Mouse (Mus musculus) MEL (cell line): ENCODE data around the gene 1700092M07Rik. TPM values are rescaled to one million over a fixed set of nuclear protein-coding genes. Genes with fewer than 3 reads are reported as not detected.

Experiments
- DNase-seq: peaks from one replicate; pipeline ENCODE4 v3.0.0; 2011; ENCODE audit warnings: low read depth, low spot score
- H3K27ac ChIP-seq: 2 replicates; pipeline ENCODE4 v1.5.1; 2012; ENCODE audit warnings: low read depth, mild to moderate bottlenecking, control low read depth, low read length, moderate library complexity; ENCODE audit not compliant: control insufficient read depth
- H3K27me3 ChIP-seq, 2 experiments: fragments of 150-350 bp in 1 of 2; sonication (generic) in 1 of 2; 2 replicates each; pipeline ENCODE4 v1.6.1; 2012; ENCODE audit warnings: low read length in 2 of 2, mild to moderate bottlenecking in 2 of 2, improper control_type of control experiment in 1 of 2, moderate library complexity in 1 of 2; ENCODE audit not compliant: insufficient read depth in 2 of 2, control insufficient read depth in 1 of 2
- H3K36me3 ChIP-seq, 2 experiments: 2 replicates each; pipeline ENCODE4 v1.6.1; 2012 to 2014; ENCODE audit warnings: low read length in 2 of 2, improper control_type of control experiment in 1 of 2, inconsistent platforms in 1 of 2, mild to moderate bottlenecking in 1 of 2; ENCODE audit not compliant: insufficient read depth in 2 of 2, control insufficient read depth in 1 of 2
- H3K4me1 ChIP-seq, 2 experiments: fragments of 150-350 bp in 1 of 2; sonication (generic) in 1 of 2; 2 replicates each; pipeline ENCODE4 v1.6.1; 2012; ENCODE audit warnings: low read length in 2 of 2, improper control_type of control experiment in 1 of 2, mild to moderate bottlenecking in 1 of 2; ENCODE audit not compliant: insufficient read depth in 2 of 2, control insufficient read depth in 1 of 2
- H3K4me3 ChIP-seq, 2 experiments: fragments of 150-350 bp in 1 of 2; sonication (generic) in 1 of 2; 2 replicates each; pipeline ENCODE4 v1.5.1; 2012; ENCODE audit warnings: low read depth in 2 of 2, low read length in 2 of 2, mild to moderate bottlenecking in 2 of 2, moderate library complexity in 2 of 2, control low read depth in 1 of 2, improper control_type of control experiment in 1 of 2; ENCODE audit not compliant: control insufficient read depth in 1 of 2, insufficient read depth in 1 of 2
- H3K79me2 ChIP-seq: 2 replicates; pipeline ENCODE4 v1.6.1; 2012; ENCODE audit warnings: mild to moderate bottlenecking, low read length, moderate library complexity; ENCODE audit not compliant: control insufficient read depth, poor library complexity, insufficient read depth
- H3K9ac ChIP-seq: 2 replicates; pipeline ENCODE4 v1.6.1; 2012; ENCODE audit warnings: low read depth, mild to moderate bottlenecking, control low read depth, low read length, moderate library complexity; ENCODE audit not compliant: control insufficient read depth, poor library complexity, severe bottlenecking
- H3K9me3 ChIP-seq: fragments of 150-350 bp; sonication (generic); replicated peaks from 2 replicates; pipeline ENCODE4 v1.6.1; 2012; ENCODE audit warnings: mild to moderate bottlenecking, low read length, improper control_type of control experiment, moderate library complexity; ENCODE audit not compliant: insufficient read depth
- CHD1 ChIP-seq: IDR thresholded peaks from 2 replicates; pipeline ENCODE4 v1.6.1; 2012; ENCODE audit warnings: low read depth, mild to moderate bottlenecking, inconsistent platforms, low read length, improper control_type of control experiment
- CHD2 ChIP-seq: IDR thresholded peaks from 2 replicates; pipeline ENCODE4 v1.6.1; 2011; ENCODE audit warnings: low read length, improper control_type of control experiment
- E2F4 ChIP-seq: IDR thresholded peaks from 2 replicates; pipeline ENCODE4 v1.6.1; 2011; ENCODE audit warnings: low read depth, low read length, improper control_type of control experiment, borderline replicate concordance
- ELF1 ChIP-seq: IDR thresholded peaks from 2 replicates; pipeline ENCODE4 v1.6.1; 2014; ENCODE audit warnings: low read depth, mild to moderate bottlenecking, inconsistent platforms, low read length, improper control_type of control experiment, moderate library complexity
- EP300 ChIP-seq, 2 experiments: IDR thresholded peaks; 2 replicates each; pipeline ENCODE4 v1.6.1; 2011; ENCODE audit warnings: improper control_type of control experiment in 2 of 2, low read length in 2 of 2, low read depth in 1 of 2, mild to moderate bottlenecking in 1 of 2
- ETS1 ChIP-seq: IDR thresholded peaks from 2 replicates; pipeline ENCODE4 v1.6.1; 2012; ENCODE audit warnings: low read depth, mild to moderate bottlenecking, inconsistent platforms, low read length, improper control_type of control experiment, moderate library complexity
- GABPA ChIP-seq: IDR thresholded peaks from 2 replicates; pipeline ENCODE4 v1.6.1; 2012; ENCODE audit warnings: low read depth, mild to moderate bottlenecking, inconsistent platforms, low read length, improper control_type of control experiment, moderate library complexity
- GATA1 ChIP-seq: IDR thresholded peaks from 2 replicates; pipeline ENCODE4 v1.6.1; 2011; ENCODE audit warnings: low read depth, low read length, improper control_type of control experiment
- HCFC1 ChIP-seq: IDR thresholded peaks from 2 replicates; pipeline ENCODE4 v1.6.1; 2012; ENCODE audit warnings: low read depth, mild to moderate bottlenecking, inconsistent platforms, low read length, improper control_type of control experiment, moderate library complexity
- JUND ChIP-seq: IDR thresholded peaks from 2 replicates; pipeline ENCODE4 v1.6.1; 2011; ENCODE audit warnings: low read depth, mild to moderate bottlenecking, improper control_type of control experiment, low read length
- MAFK ChIP-seq: IDR thresholded peaks from 2 replicates; pipeline ENCODE4 v1.6.1; 2011; ENCODE audit warnings: low read depth, mild to moderate bottlenecking, low read length, improper control_type of control experiment, borderline replicate concordance
- MAX ChIP-seq: IDR thresholded peaks from 2 replicates; pipeline ENCODE4 v1.6.1; 2011; ENCODE audit warnings: low read length, improper control_type of control experiment
- MEF2A ChIP-seq: IDR thresholded peaks from 2 replicates; pipeline ENCODE4 v1.6.1; 2014; ENCODE audit warnings: low read depth, mild to moderate bottlenecking, inconsistent platforms, low read length, improper control_type of control experiment; ENCODE audit not compliant: poor library complexity, insufficient replicate concordance, severe bottlenecking; ENCODE audit errors: extremely low read depth
- MXI1 ChIP-seq: IDR thresholded peaks from 2 replicates; pipeline ENCODE4 v1.6.1; 2011; ENCODE audit warnings: mild to moderate bottlenecking, low read depth, low read length, improper control_type of control experiment
- MYB ChIP-seq: IDR thresholded peaks from 2 replicates; pipeline ENCODE4 v1.6.1; 2011; ENCODE audit warnings: mild to moderate bottlenecking, low read depth, low read length, improper control_type of control experiment
- MYC ChIP-seq: IDR thresholded peaks from 2 replicates; pipeline ENCODE4 v1.6.1; 2011; ENCODE audit warnings: low read depth, mild to moderate bottlenecking, low read length, improper control_type of control experiment, moderate library complexity
- NELFE ChIP-seq: IDR thresholded peaks from 2 replicates; pipeline ENCODE4 v1.6.1; 2011; ENCODE audit warnings: low read depth, low read length, improper control_type of control experiment
- NRF1 ChIP-seq: IDR thresholded peaks from 2 replicates; pipeline ENCODE4 v1.6.1; 2014; ENCODE audit warnings: low read depth, mild to moderate bottlenecking, inconsistent platforms, low read length, improper control_type of control experiment, moderate library complexity; ENCODE audit not compliant: poor library complexity, insufficient read depth, severe bottlenecking
- POLR2AphosphoS5 ChIP-seq: IDR thresholded peaks from 2 replicates; pipeline ENCODE4 v1.6.1; 2012; ENCODE audit warnings: low read depth, borderline replicate concordance, mild to moderate bottlenecking, inconsistent platforms, low read length, moderate library complexity, mixed read lengths
- RCOR1 ChIP-seq: IDR thresholded peaks from 2 replicates; pipeline ENCODE4 v1.6.1; 2012; ENCODE audit warnings: low read depth, mild to moderate bottlenecking, inconsistent platforms, low read length, improper control_type of control experiment
- SMC3 ChIP-seq: IDR thresholded peaks from 2 replicates; pipeline ENCODE4 v1.6.1; 2011; ENCODE audit warnings: low read depth, low read length, improper control_type of control experiment
- TAL1 ChIP-seq: IDR thresholded peaks from 2 replicates; pipeline ENCODE4 v1.6.1; 2012; ENCODE audit warnings: mild to moderate bottlenecking, inconsistent platforms, low read length, moderate library complexity, mixed read lengths
- TBP ChIP-seq: IDR thresholded peaks from 2 replicates; pipeline ENCODE4 v1.8.0; 2011; ENCODE audit warnings: low read depth, low read length, improper control_type of control experiment
- TCF12 ChIP-seq: IDR thresholded peaks from 2 replicates; pipeline ENCODE4 v1.6.1; 2014; ENCODE audit warnings: low read depth, mild to moderate bottlenecking, inconsistent platforms, low read length, improper control_type of control experiment, moderate library complexity
- USF2 ChIP-seq, 2 experiments: IDR thresholded peaks; 2 replicates each; pipeline ENCODE4 v1.6.1; 2011 to 2012; ENCODE audit warnings: improper control_type of control experiment in 2 of 2, low read length in 2 of 2, borderline replicate concordance in 1 of 2, inconsistent platforms in 1 of 2, low read depth in 1 of 2, mild to moderate bottlenecking in 1 of 2; ENCODE audit not compliant: insufficient read depth in 1 of 2
- ZKSCAN1 ChIP-seq: IDR thresholded peaks from 2 replicates; pipeline ENCODE4 v1.6.1; 2012; ENCODE audit warnings: low read depth, mild to moderate bottlenecking, inconsistent platforms, low read length, improper control_type of control experiment, moderate library complexity
- ZNF384 ChIP-seq: IDR thresholded peaks from 2 replicates; pipeline ENCODE4 v1.6.1; 2012; ENCODE audit warnings: low read depth, mild to moderate bottlenecking, inconsistent platforms, low read length, improper control_type of control experiment
- polyA plus RNA-seq, 2 experiments: library from polyadenylated mRNA; stranded (reverse) in 1 of 2; unstranded in 1 of 2; fragments of >175 nt in 1 of 2; fragments of >200 nt in 1 of 2; gene quantifications; 2 replicates each; pipeline versions ENCODE4 v1.2.1 to v1.2.4; 2012; ENCODE audit warnings: low replicate concordance in 2 of 2, low read depth in 1 of 2; ENCODE audit not compliant: insufficient read length in 2 of 2, insufficient read depth in 1 of 2, missing spikeins in 1 of 2
- total RNA-seq: library from RNA; depleted of rRNA; stranded (reverse); fragments of 300-350 nt; gene quantifications from 2 replicates; pipeline ENCODE4 v1.2.3, GENCODE M21; 2012

1700092M07Rik gene
- total and polyA plus RNA-seq, 3 experiments, result 3.3 to 4.3 TPM; not detected in 1

DNA sequence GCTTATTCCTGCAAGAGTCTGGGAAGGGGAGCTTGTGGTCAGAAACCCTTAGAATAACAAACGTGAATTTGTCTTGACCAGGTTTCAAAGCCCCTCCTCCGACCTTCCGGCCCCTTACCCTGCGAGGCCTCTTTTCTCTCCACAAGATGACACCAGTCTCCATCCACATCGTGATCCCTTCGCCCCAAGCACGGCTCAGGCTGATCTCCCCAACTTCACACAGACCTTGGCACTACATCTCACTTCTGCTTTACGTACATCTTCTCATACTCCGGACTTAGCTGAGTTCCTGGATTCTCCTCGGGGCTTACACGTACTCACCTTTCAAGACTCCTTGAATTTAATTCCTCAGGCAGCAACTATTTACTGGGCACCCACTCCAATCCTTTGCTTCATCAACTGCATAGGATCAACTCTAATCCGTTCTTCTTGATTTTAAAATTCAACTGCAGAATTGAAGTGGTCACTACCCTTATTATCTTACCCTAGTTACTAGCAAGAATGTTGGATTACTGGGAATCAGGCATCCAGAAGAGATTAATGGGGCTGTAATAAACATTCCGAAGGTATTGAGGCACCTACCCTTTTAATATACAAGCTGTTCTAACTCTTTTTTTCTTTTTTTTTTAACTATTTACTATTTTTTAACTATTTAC, 26.4 kb upstream of the 1700092M07Rik start:
- peak overlapping the region; percentile 91 for H3K27ac ChIP-seq
- H3K9me3 ChIP-seq, result no peaks in the 10 kb centered on the region
- H3K9ac ChIP-seq, result peak overlapping the region; percentile 90
- peak; percentile 91 for DNase-seq
- peaks cover 34% of the 10 kb centered on the region for H3K79me2 ChIP-seq
- H3K27me3 ChIP-seq, result no peaks in the 10 kb centered on the region
- peaks cover 15 to 32% of the 10 kb centered on the region in 2 experiments for H3K36me3 ChIP-seq
- no peak for TF ChIP-seq E2F4
- peak; percentile 47 for TF ChIP-seq TBP
- 0 out of 4 replicates have a peak, but pooled peaks of 1 of the 2 experiments have one; percentile 5 for TF ChIP-seq EP300 (IDR thresholded peaks at IDR 0.05; ENCODE audit: low read depth in 1 of 2, low read length in 2 of 2)
- no peak for TF ChIP-seq GABPA
- TF ChIP-seq MXI1, result peak; percentile 54; the same call in 1 of the 2 replicates
- TF ChIP-seq CHD2, result no peak
- TF ChIP-seq MAX, result peak; percentile 70
- H3K4me3 ChIP-seq, result peak overlapping the region; percentile 82 to 88
- peaks cover 5 to 31% of the 10 kb centered on the region in 2 experiments; a peak in 3 of 4 replicates for H3K4me1 ChIP-seq

DNA sequence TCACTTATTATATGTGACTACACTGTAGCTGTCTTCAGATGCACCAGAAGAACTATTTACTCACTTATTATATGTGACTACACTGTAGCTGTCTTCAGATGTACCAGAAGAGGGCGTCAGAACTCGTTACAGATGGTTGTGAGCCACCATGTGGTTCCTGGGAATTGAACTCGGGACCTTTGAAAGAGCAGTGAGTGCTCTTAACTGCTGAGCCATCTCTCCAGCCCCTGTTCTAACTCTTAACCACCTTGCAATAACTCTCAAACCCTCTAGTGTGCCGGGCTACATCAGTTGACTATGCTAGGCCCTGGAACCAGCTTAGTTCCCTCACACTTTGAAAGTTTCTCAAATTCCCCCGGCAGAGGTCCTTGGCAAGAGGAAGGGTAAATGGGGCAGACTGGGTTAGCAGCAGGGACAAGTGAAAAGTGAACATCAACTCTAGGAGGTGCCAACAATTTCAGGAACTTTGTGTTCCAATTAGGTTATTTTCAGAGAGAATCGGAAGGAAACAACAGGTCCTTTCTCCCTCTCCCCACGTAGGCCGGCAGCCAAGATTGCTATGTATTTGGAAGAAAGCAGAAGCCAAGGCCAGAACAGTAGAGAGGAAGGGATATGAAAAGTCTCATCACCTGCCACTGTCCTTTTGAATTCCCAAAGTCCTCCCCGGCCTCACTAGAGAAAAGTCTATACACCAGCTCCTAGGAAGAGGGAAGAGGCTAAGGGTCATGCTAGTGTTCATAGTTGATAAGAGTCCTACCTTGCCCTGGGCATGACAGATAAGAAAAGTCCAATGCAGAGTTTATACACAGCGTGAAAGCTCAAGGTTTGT, 25.7 kb upstream of the 1700092M07Rik start:
- DNase-seq, result peak; percentile 84
- Histone ChIP-seq H3K9me3 (no peaks in the 10 kb centered on the region), H3K4me1 (peaks cover 5 to 31% of the 10 kb centered on the region in 2 experiments; a peak in 3 of 4 replicates), H3K79me2 (peaks cover 34% of the 10 kb centered on the region), H3K36me3 (peaks cover 15 to 29% of the 10 kb centered on the region in 2 experiments), H3K27ac (peak overlapping the region; percentile 72), H3K27me3 (no peaks in the 10 kb centered on the region), H3K4me3 (peak overlapping the region; percentile 15 to 82), H3K9ac (peak overlapping the region; percentile 30)
- TF ChIP-seq JUND (no peak), MAX (peak; percentile 45; the same call in 1 of the 2 replicates), ZNF384 (no peak), MEF2A (no peak), ZKSCAN1 (no peak), TCF12 (peak; percentile 97), NELFE (0 out of 2 replicates have a peak, but pooled peaks have one; percentile 21), CHD2 (no peak), HCFC1 (peak; percentile 33; the same call in 1 of the 2 replicates), MAFK (no peak), CHD1 (peak; percentile 52; the same call in 1 of the 2 replicates), MYB (no peak), TBP (no peak), ETS1 (peak; percentile 78; the same call in 1 of the 2 replicates), POLR2AphosphoS5 (no peak), MYC (peak; percentile 78), TAL1 (peak; percentile 99), GATA1 (peak; percentile 98), MXI1 (no peak), NRF1 (no peak), RCOR1 (peak; percentile 75), ELF1 (0 out of 2 replicates have a peak, but pooled peaks have one; percentile 16), SMC3 (no peak), USF2 (IDR thresholded peaks at IDR 0.05; ENCODE audit: borderline replicate concordance in 1 of 2, insufficient read depth in 1 of 2, low read depth in 1 of 2, low read length in 2 of 2) (no peak)
